Mouse (Mus musculus): ENCODE data around the gene Ccnt1.

GRCm38 (mm10) chr15:98555881-98556280, 14.8 kb downstream of the Ccnt1 start:
- TF ChIP-seq CTCF (IDR thresholded peaks at IDR 0.05; ENCODE audit: control insufficient read depth, insufficient read depth, insufficient read length) (no peak), MAX (IDR thresholded peaks at IDR 0.05) (no peak), FOSL1 (IDR thresholded peaks at IDR 0.05; ENCODE audit: insufficient read depth, low read length, poor library complexity, severe bottlenecking) (no peak), USF1 (IDR thresholded peaks at IDR 0.05; ENCODE audit: low read depth) (no peak)
